Mouse (Mus musculus): ENCODE measurements around the gene Gxylt2.

Gxylt2 gene

DNA sequence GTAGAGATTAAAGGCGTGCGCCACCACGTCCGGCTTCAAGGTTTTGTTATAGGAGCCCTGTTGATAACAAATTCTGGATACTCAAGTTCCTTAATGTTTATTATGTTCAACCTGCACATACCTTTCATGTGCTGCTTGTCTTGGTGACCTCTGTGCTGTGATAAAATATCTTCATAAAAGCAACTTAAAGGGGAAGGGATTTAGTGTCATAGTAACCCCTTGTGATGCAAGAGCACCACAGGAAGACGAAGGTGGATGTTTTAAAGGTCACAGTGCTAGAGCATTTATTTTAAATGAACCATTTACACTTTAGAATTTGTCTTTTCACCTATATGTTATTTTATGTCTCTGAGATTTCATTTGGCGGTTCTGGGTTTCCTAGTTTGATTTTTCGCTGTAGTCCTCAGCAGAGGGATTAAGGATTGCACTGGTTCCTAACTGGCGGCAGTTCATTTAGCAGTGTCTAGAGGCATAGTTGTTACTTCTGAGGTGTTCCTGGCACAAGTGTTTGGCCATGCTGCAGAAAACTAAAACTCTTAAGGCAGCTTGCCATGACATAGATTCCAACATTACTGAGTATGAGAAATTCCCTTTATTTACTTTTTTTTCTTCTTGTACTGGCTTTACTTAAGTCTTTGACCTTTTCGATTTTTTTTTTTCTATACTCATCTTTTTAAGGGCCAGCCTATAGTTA is 144.3 kb downstream of the Gxylt2 start:
- DNase-seq (ENCODE audit: low spot score): no peak

- no peak for DNase-seq (ENCODE audit: low spot score)
These were observed 146.1 kb downstream of the Gxylt2 start for GRCm38 (mm10) chr6:100850671-100851081.

DNA sequence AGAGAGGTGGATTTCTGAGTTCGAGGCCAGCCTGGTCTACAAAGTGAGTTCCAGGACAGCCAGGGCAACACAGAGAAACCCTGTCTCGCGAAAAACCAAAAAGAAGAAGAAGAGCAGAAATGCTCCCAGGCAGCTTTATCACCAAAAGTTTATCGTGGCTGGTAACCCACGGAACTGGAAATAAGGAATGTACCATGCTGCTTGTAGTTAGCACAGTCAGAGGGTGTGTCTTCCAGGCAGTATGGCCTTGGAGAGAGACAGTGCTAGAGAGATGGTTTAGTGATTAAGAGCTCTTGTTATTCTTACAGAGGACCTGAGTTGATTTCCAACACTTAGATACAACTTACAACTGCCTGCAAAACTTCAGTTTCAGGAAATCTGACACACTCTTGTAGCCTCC is 146.5 kb downstream of the Gxylt2 start:
- DNase-seq (ENCODE audit: low spot score): no peak
